Mouse (Mus musculus): ENCODE measurements around the gene Gm3250.
"Not testable (repeated sequence)": the region's sequence is repeated elsewhere in the genome, so short reads cannot be mapped to it uniquely, and the experiment has no call there.

Gene Gm3250

DNA sequence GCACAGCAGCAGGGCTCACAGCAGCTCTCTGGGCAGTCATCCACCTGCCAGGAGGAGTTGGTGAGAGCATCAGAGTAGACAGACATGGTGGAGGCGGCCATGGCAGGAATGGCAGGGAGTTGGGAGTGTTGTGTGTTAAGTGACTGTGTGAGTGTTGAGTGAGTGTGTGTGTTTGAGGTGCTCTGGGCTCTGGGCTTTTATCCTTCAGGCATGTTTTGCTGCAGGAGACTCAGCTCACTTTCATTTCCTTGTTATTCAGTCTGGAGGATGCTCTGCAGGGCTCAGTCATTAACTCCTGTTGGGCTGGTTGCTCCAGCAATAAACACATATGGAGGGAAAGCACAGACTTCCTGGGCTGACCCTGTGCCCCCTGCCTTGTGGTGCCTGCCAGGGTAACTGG lies at the start of gene Gm3250:
Gm3250 (minus strand) TSS at position 101 of the 400 bp plus-strand sequence.
- not testable (repeated sequence) for DNase-seq (ENCODE audit: extremely low read depth, insufficient read length, low spot score)

- DNase-seq (ENCODE audit: extremely low read depth, insufficient read length, low spot score): no peak
Observed at GRCm38 (mm10) chr10:77826951-77827350, 44.6 kb upstream of the Gm3250 start, which contains the start of gene Krtap10-4. Gene Krtap10-4, minus strand, starts transcription at chr10:77827095.

DNA sequence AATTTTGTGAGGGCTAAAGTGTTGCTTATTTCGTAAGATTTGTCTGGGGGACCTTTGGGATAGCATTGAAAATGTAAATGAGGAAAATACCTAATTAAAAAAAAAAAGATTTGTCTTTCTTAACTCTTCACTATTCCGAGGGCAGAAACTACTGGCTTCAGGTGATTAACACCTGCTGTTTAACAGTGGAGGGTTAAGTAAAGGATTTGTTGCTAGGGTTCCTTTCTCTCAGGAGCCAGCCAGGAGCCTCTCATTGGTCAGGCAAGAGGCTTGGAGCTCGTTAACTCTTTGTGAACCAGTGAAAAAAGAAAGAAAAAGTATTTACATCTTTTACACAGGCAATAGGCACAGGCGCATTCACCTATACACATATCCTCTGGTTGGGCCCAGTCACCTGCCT lies 36.9 kb upstream of the Gm3250 start:
- no peak for DNase-seq (ENCODE audit: extremely low read depth, insufficient read length, low spot score)

DNA sequence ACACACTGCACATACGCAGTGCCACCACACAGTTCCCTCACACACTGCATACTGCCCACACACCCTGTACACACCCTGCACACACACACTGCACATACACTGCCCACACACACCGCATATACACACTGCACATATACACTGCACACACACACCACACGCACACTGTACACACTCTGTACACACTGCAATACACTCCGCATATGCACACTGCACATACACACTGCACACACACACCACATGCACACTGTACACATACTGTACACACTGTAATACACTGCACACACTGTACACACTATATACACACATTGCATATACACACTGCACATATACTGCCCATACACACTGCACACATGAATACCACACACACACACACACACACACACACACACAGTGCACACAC lies 36.2 kb upstream of the Gm3250 start:
- no peak for DNase-seq (ENCODE audit: extremely low read depth, insufficient read length, low spot score)

GRCm38 (mm10) chr10:77815514-77815913 lies 33.2 kb upstream of the Gm3250 start:
- no peak for DNase-seq (ENCODE audit: extremely low read depth, insufficient read length, low spot score)

- DNase-seq (ENCODE audit: extremely low read depth, insufficient read length, low spot score): no peak
Observed at GRCm38 (mm10) chr10:77814382-77814781, 32.0 kb upstream of the Gm3250 start, which contains the start of gene Gm2696. Gene Gm2696, plus strand, starts transcription at chr10:77814682.

GRCm38 (mm10) chr10:77811743-77812142 lies 29.4 kb upstream of the Gm3250 start, which contains the start of gene Gm9507:
Gene Gm9507, minus strand, starts transcription at chr10:77811843.
- DNase-seq (ENCODE audit: extremely low read depth, insufficient read length, low spot score): no peak

- DNase-seq (ENCODE audit: extremely low read depth, insufficient read length, low spot score): no peak
Observed at GRCm38 (mm10) chr10:77804095-77804494, 21.8 kb upstream of the Gm3250 start.

GRCm38 (mm10) chr10:77798921-77799508 lies 16.7 kb upstream of the Gm3250 start, which contains the start of gene Gm19668:
Gene Gm19668, minus strand, starts transcription at chr10:77799133.
- no peak for DNase-seq (ENCODE audit: extremely low read depth, insufficient read length, low spot score)

- DNase-seq (ENCODE audit: extremely low read depth, insufficient read length, low spot score): not testable (repeated sequence)
Observed at GRCm38 (mm10) chr10:77798164-77798920, 16.0 kb upstream of the Gm3250 start.

- DNase-seq (ENCODE audit: extremely low read depth, insufficient read length, low spot score): no peak
Observed at GRCm38 (mm10) chr10:77797677-77798076, 15.3 kb upstream of the Gm3250 start.

GRCm38 (mm10) chr10:77794976-77795375 lies 12.6 kb upstream of the Gm3250 start, which contains the start of gene Gm9639:
Gene Gm9639, minus strand, starts transcription at chr10:77795076.
- DNase-seq (ENCODE audit: extremely low read depth, insufficient read length, low spot score): no peak

GRCm38 (mm10) chr10:77788621-77789020 lies 6.3 kb upstream of the Gm3250 start:
- no peak for DNase-seq (ENCODE audit: extremely low read depth, insufficient read length, low spot score)

- DNase-seq (ENCODE audit: extremely low read depth, insufficient read length, low spot score): not testable (repeated sequence)
Observed at GRCm38 (mm10) chr10:77787876-77788275, 5.5 kb upstream of the Gm3250 start, which contains the start of gene Gm7137. Gene Gm7137, minus strand, starts transcription at chr10:77788200.

DNA sequence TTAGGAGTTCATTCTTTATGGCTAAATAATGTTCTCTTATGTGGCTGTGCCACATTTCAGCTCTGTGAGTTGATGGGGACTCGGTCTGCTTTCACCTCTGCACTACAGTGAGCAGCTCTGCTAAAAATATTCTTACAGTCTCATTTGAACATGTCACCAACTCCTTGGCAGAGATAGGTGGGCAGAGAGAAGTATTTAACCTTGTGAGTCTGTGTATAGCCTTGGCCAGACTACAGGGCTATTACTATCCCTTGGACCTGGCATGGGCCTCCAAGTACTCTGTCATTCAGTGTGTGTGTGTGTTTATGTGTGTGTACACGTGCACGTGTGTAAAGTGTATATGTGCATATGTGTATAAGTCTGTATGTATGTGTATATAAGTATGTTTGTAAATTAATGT lies 1.1 kb upstream of the Gm3250 start:
- DNase-seq (ENCODE audit: extremely low read depth, insufficient read length, low spot score): not testable (repeated sequence)

GRCm38 (mm10) chr10:77776844-77777243 lies 5.5 kb downstream of the Gm3250 start, which contains the start of gene Gm7138:
Gene Gm7138, minus strand, starts transcription at chr10:77776944.
- DNase-seq (ENCODE audit: extremely low read depth, insufficient read length, low spot score): not testable (repeated sequence)

- DNase-seq (ENCODE audit: extremely low read depth, insufficient read length, low spot score): not testable (repeated sequence)
Observed at GRCm38 (mm10) chr10:77772142-77772541, 10.2 kb downstream of the Gm3250 start.

GRCm38 (mm10) chr10:77771225-77771624 lies 11.1 kb downstream of the Gm3250 start, which contains the start of gene Gm3238:
Gene Gm3238, minus strand, starts transcription at chr10:77771325.
- DNase-seq (ENCODE audit: extremely low read depth, insufficient read length, low spot score): not testable (repeated sequence)

DNA sequence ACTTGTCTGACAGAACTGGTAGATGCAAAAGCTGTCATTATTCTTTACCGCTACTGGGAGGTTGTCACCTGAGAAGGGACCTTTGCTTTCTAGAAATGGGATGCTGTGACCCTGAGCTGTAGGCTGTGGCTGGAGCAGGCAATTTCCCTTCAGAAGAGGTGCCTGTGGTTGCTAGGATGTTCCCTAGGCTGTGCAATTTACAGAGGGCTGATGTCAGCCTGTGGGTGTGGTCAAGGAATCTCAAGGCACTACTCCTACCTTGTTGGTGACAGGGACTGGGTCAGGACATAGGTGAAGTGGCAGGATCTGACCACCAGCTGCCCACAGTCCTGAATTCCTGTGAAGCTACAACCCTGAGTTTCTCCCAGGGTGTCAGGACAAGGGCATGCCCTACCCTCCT lies 12.6 kb downstream of the Gm3250 start:
- DNase-seq (ENCODE audit: extremely low read depth, insufficient read length, low spot score): no peak

- not testable (repeated sequence) for DNase-seq (ENCODE audit: extremely low read depth, insufficient read length, low spot score)
Observed at GRCm38 (mm10) chr10:77759582-77759981, 22.8 kb downstream of the Gm3250 start, which contains the start of gene Gm3233. Gene Gm3233, minus strand, starts transcription at chr10:77759682.

DNA sequence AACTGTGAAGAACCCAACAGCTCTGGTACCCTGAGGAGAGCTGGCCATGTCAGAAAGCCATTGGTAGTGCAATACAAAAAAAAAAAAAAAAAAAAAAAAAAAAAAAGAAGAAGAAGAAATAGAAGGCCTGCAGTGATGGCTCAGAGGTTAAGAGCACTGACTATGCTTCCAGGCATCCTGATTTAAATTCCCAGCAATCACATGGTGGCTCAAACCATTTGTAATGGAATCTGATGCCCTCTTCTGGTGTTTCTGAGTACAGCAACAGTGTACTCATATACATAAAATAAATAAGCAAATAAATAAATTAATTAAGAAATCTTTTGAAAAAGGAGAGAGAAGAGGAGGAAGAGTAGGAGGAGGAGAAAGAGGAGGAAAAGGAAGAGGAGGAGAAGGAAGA lies 28.9 kb downstream of the Gm3250 start:
- no peak for DNase-seq (ENCODE audit: extremely low read depth, insufficient read length, low spot score)
